Mouse (Mus musculus) gastrocnemius, adult 8-10 months (tissue): ENCODE measurements around the gene Ddit4. TPM values are rescaled to one million over a fixed set of nuclear protein-coding genes. Genes with fewer than 3 reads are reported as not detected.

ENCODE experiments used
- DNase-seq, 2 experiments: peaks; one replicate each; pipeline ENCODE4 v3.0.0; 2022; ENCODE audit warnings: low spot score in 2 of 2
- total RNA-seq, 4 experiments: library from RNA; stranded (reverse); gene quantifications; 2 replicates each; pipeline ENCODE4 v1.2.4; 2022

The Ddit4 gene
- total RNA-seq, 4 experiments from 2014 or later: 4.7 to 45.4 (median 9.4) TPM

GRCm38 (mm10) chr10:59949783-59950605, 1.6 kb downstream of the Ddit4 start:
- DNase-seq: no peak

GRCm38 (mm10) chr10:59949255-59949648, 2.4 kb downstream of the Ddit4 start:
- no peak for DNase-seq

GRCm38 (mm10) chr10:59948363-59949254, 3.0 kb downstream of the Ddit4 start:
- DNase-seq: no peak

GRCm38 (mm10) chr10:59947296-59948073, 4.1 kb downstream of the Ddit4 start:
- DNase-seq: no peak

GRCm38 (mm10) chr10:59946362-59946761, 5.3 kb downstream of the Ddit4 start:
- no peak for DNase-seq

- no peak for DNase-seq
Measured at GRCm38 (mm10) chr10:59945416-59945815, 6.2 kb downstream of the Ddit4 start.

- peak; percentile 48 for DNase-seq
Measured at GRCm38 (mm10) chr10:59943421-59943989, 8.1 kb downstream of the Ddit4 start.

GRCm38 (mm10) chr10:59942847-59943420, 8.7 kb downstream of the Ddit4 start:
- peak; percentile 41 to 44 for DNase-seq

- DNase-seq: no peak
Measured at GRCm38 (mm10) chr10:59942281-59942846, 9.3 kb downstream of the Ddit4 start.

GRCm38 (mm10) chr10:59939081-59939480, 12.6 kb downstream of the Ddit4 start:
- DNase-seq: no peak

- no peak for DNase-seq
Measured at GRCm38 (mm10) chr10:59938662-59939061, 13.0 kb downstream of the Ddit4 start.

GRCm38 (mm10) chr10:59936058-59936856, 15.4 kb downstream of the Ddit4 start:
- no peak for DNase-seq

- no peak for DNase-seq
Measured at GRCm38 (mm10) chr10:59934039-59934438, 17.6 kb downstream of the Ddit4 start.

GRCm38 (mm10) chr10:59932521-59932920, 19.1 kb downstream of the Ddit4 start:
- DNase-seq: no peak

- DNase-seq: no peak
Measured at GRCm38 (mm10) chr10:59930996-59931395, 20.6 kb downstream of the Ddit4 start.

- no peak for DNase-seq
Measured at GRCm38 (mm10) chr10:59929205-59929604, 22.4 kb downstream of the Ddit4 start.

GRCm38 (mm10) chr10:59924305-59924704, 27.3 kb downstream of the Ddit4 start:
- DNase-seq: no peak

- no peak for DNase-seq
Measured at GRCm38 (mm10) chr10:59923493-59923892, 28.1 kb downstream of the Ddit4 start.
